Mouse (Mus musculus) G1E (cell line): ENCODE measurements around the gene Atf3. TPM values are rescaled to one million over a fixed set of nuclear protein-coding genes. Genes with fewer than 3 reads are reported as not detected.

ENCODE experiments used
- ATAC-seq: 2 replicates; pipeline ENCODE4 v1.8.0; 2016; ENCODE audit warnings: mild to moderate bottlenecking; ENCODE audit not compliant: insufficient number of reproducible peaks, poor library complexity, low FRiP score, severe bottlenecking; ENCODE audit errors: extremely low read depth
- DNase-seq: peaks from one replicate; pipeline ENCODE4 v3.0.0; 2012; ENCODE audit warnings: low spot score
- H3K27me3 ChIP-seq: 2 replicates; pipeline ENCODE4 v1.6.1; 2012; ENCODE audit warnings: mild to moderate bottlenecking, low read length, inconsistent platforms; ENCODE audit not compliant: insufficient read depth
- H3K36me3 ChIP-seq: replicated peaks from 2 replicates; pipeline ENCODE3; 2012; ENCODE audit warnings: mild to moderate bottlenecking, inconsistent platforms
- H3K4me1 ChIP-seq: 2 replicates; pipeline ENCODE4 v1.6.1; 2012; ENCODE audit warnings: low read depth, low read length, inconsistent platforms, mixed read lengths; ENCODE audit not compliant: insufficient read depth
- H3K4me3 ChIP-seq: 2 replicates; pipeline ENCODE4 v1.5.1; 2012; ENCODE audit warnings: low read depth, mild to moderate bottlenecking, inconsistent platforms, low read length, moderate library complexity, mixed read lengths
- H3K9me3 ChIP-seq: replicated peaks from 2 replicates; pipeline ENCODE4 v1.6.1; 2012; ENCODE audit warnings: inconsistent platforms
- CTCF ChIP-seq: IDR thresholded peaks from 2 replicates; pipeline ENCODE4 v1.5.1; 2012; ENCODE audit warnings: low read depth, low read length, inconsistent platforms, mixed read lengths
- GATA1 ChIP-seq: IDR thresholded peaks from 2 replicates; pipeline ENCODE4 v1.6.1; 2012; ENCODE audit warnings: borderline replicate concordance, low read length, inconsistent platforms, mixed read lengths
- GATA2 ChIP-seq: IDR thresholded peaks from 2 replicates; pipeline ENCODE4 v1.6.1; 2012; ENCODE audit warnings: low read depth, low read length, inconsistent platforms, borderline replicate concordance
- POLR2AphosphoS5 ChIP-seq: IDR thresholded peaks from 2 replicates; pipeline ENCODE4 v1.6.1; 2012; ENCODE audit warnings: low read depth, low read length, inconsistent platforms; ENCODE audit not compliant: insufficient replicate concordance
- TAL1 ChIP-seq: conservative IDR thresholded peaks from 2 replicates; pipeline ENCODE4 v1.6.1; 2012; ENCODE audit warnings: low read depth, low read length, inconsistent platforms, mixed read lengths
- polyA plus RNA-seq: library from polyadenylated mRNA; stranded (reverse); fragments of >175 nt; gene quantifications from 2 replicates; pipeline ENCODE4 v1.2.3, GENCODE M21; 2012
- total RNA-seq, 2 experiments: library from RNA; stranded (forward) in 1 of 2; stranded (reverse) in 1 of 2; fragments of 200-1000 nt in 1 of 2; fragments of >200 nt in 1 of 2; fragmentation: Nextera tagmentation in 1 of 2; gene quantifications; 2 replicates each; pipeline ENCODE4 v1.2.3; 2014 to 2017

The Atf3 gene
- total and polyA plus RNA-seq, 3 experiments: 0.16 TPM; not detected in 2

DNA sequence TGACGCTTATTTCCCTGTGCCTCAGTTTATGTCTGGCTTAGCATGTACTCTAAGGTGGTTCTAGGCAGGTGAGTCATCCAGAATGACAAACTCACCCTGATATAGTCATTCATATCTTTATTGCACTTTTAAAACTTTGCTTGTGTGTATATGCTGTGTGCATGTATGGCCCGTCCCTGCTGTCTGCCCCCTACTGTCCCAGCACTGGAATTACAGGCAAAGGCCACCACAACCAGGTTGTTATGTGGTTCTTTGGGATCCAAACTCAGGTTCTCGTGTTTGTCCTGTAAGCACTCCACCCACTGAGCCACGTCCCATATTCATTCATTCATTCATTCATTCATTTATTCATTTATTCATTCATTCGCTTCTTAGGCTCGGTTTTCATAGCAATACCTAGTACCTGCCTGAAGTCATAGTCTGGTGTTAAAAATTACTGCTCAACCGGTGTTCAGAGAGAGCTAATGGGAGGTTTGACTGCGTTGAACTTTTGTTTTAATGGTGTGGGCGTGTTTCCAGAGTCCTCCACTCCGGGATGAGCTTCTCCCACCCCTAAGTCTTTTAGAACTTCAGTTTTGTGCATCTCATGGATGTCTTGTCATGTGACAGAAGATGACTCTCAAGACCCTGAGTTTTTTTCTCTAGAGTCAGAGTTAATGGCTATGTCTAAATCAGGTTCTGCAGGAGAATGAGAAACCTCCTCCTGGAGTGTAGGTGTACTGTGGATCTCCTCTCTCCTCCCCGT lies 15.5 kb downstream of the Atf3 start:
- DNase-seq (no peak), ATAC-seq (no peak)
- TF ChIP-seq CTCF (peak; percentile 22; the same call in 1 of the 2 replicates), POLR2AphosphoS5 (no peak), GATA2 (no peak), GATA1 (no peak)
- peaks cover 4% of the 10 kb centered on the region; the same call in 1 of the 2 replicates for H3K4me1 ChIP-seq
- no peaks in the 10 kb centered on the region for H3K36me3 ChIP-seq
- no peaks in the 10 kb centered on the region; the same call in 1 of the 2 replicates for H3K9me3 ChIP-seq
- peaks cover 23% of the 10 kb centered on the region for H3K27me3 ChIP-seq
- H3K4me3 ChIP-seq: no peak overlapping the region

DNA sequence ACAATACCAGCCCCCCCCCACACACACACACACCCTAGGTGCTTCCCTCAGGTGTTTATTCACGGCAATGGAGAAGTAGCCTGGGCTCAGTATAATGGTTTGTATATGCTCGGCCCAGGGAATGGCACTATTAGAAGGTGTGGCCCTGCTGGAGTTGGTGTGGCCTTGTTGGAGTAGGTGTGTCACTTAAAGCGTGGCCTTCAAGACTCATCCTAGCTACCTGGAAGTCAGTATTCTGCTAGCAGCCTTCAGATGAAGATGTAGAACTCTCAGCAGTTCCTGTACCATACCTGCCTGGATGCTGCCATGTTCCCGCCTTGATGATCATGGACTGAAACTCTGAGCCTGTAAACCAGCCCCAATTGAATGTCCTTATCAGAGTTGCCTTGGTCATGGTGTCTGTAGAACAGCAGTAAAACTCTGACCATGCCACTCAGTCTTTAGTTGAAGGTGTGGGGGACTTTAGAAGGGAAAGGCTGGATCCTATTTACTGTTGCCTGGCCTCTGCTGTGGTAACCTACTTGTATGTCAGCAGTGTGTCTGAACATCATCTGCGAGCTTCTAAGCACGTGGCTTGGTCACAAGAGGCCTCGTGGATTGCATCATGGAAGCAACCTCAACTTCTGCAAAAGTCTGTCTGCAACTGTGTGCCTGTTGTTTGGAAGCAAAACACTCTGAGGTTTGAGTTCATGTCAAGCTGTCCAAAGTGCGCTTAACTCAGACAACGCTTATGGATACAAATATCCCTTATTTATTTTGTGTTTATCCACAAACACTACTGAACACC lies 16.8 kb downstream of the Atf3 start:
- Histone ChIP-seq H3K9me3 (no peaks in the 10 kb centered on the region; the same call in 1 of the 2 replicates), H3K4me3 (no peak overlapping the region), H3K36me3 (no peaks in the 10 kb centered on the region), H3K4me1 (peaks cover 4% of the 10 kb centered on the region; the same call in 1 of the 2 replicates), H3K27me3 (peaks cover 21% of the 10 kb centered on the region)
- no peak for ATAC-seq
- TF ChIP-seq TAL1 (no peak), GATA1 (no peak), CTCF (no peak), GATA2 (no peak), POLR2AphosphoS5 (no peak)
- no peak for DNase-seq

DNA sequence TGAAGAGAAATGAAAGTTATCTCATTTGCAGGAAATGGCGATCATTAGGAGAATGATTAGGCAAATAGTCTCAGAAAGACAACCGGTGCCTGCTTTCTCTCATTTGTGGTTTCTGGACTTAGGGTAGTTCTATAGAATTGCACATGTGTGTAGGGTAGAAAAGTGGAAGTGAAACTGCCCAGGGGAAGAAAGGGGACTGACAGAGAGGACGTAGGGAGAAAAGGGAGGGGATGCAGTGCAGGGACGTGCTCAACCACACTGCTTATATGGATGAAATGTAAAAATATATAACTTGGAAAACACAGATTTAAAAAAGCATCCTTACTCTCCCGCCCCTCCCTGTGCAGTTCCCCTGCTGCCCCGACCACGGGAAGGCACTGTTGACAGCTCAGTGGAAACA lies 19.9 kb downstream of the Atf3 start:
- Histone ChIP-seq H3K4me1 (peaks cover 4% of the 10 kb centered on the region; the same call in 1 of the 2 replicates), H3K36me3 (no peaks in the 10 kb centered on the region), H3K9me3 (no peaks in the 10 kb centered on the region; the same call in 1 of the 2 replicates), H3K4me3 (no peak overlapping the region), H3K27me3 (peaks cover 6% of the 10 kb centered on the region)
- no peak for DNase-seq
- peak; percentile 67 for ATAC-seq
- no peak for TF ChIP-seq POLR2AphosphoS5
- TF ChIP-seq GATA1: no peak
- no peak for TF ChIP-seq GATA2
- TF ChIP-seq TAL1: no peak
- no peak for TF ChIP-seq CTCF

DNA sequence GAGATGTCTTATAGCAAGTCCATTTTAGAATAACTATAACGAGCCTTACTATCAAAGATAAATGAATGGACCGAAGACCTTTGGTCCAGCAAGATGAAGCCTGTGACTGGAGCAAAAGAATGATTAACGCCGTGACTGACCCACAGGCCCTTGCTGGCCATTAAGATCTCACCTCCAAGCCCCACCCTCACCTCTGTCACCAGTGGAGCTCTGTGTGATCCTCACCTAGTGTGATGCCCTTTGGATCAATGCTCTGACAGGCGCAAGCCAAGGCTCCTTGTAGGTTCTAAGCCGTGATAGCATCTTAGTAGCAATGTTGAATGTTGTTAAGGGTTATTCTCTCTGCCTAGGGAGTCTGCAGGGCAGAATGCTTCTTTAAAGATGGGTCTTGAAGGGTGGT lies 21.8 kb downstream of the Atf3 start:
- no peaks in the 10 kb centered on the region for H3K9me3 ChIP-seq
- no peak overlapping the region for H3K4me3 ChIP-seq
- TF ChIP-seq CTCF: no peak
- no peak for TF ChIP-seq TAL1
- TF ChIP-seq GATA1: no peak
- no peak for TF ChIP-seq POLR2AphosphoS5
- no peak for TF ChIP-seq GATA2
- no peak for ATAC-seq
- no peaks in the 10 kb centered on the region for H3K36me3 ChIP-seq
- DNase-seq: no peak
- H3K4me1 ChIP-seq: peaks cover 4% of the 10 kb centered on the region; the same call in 1 of the 2 replicates
- H3K27me3 ChIP-seq: peaks cover 17% of the 10 kb centered on the region

DNA sequence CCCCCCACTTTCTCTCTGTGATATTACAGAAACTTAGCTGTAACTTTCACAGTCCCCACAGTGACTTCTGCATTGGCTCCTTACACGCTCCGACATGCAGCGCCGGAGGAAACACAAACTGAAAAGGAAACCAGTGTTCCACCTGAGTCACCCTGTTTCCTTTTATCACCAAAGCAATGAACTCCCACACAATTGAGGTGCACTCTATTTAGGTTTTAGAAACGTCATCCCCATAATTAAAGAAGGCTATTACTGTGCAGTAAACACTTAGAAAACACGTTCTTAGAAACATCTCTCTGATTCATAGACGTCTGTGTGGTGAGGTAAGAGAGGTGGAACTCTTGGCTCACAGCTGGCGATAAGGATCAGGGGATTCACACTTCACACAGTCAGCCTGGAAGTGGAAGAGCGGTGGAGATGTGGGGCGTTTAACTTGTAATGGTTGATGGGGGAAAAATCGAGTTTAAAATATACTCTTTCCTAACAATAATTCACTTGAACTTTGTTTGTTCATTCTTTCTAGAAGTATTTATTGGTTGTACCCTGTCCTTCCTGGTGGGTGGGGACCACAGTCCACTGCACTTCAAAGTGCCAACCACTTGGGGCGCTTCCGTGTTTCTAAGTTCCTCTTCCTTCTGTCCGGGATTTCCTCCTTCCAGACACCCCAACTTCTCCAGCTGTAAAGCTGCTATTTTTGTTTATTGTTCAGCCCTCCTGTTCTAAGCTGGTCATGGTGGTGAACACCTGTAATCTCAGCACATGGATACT lies 24.0 kb downstream of the Atf3 start:
- Histone ChIP-seq H3K9me3 (no peaks in the 10 kb centered on the region), H3K4me1 (peaks cover 4% of the 10 kb centered on the region; the same call in 1 of the 2 replicates), H3K36me3 (no peaks in the 10 kb centered on the region), H3K27me3 (peaks cover 24% of the 10 kb centered on the region), H3K4me3 (no peak overlapping the region)
- TF ChIP-seq POLR2AphosphoS5 (no peak), GATA2 (no peak), TAL1 (no peak), CTCF (no peak), GATA1 (no peak)
- DNase-seq: no peak
- ATAC-seq: no peak

DNA sequence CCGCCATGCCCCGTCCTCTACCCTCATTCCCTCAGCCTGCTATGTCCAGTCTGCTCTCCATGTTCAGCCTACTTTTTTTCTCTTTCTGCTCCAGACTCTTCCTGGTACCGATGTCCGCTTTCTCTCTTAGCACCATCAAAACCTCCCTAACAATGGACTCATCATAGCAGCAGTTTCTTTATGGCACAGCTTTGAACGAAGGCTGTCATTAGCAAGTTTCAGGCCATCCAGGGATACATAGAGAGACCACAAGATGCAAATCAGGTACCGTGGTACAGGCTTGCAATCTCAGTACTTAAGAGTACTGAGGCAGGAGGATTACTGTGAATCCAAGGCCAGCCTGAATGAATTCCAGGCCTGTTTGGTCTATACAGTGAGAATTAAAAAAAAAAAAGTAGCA lies 25.1 kb downstream of the Atf3 start:
- TF ChIP-seq TAL1 (no peak), GATA2 (no peak), CTCF (no peak), GATA1 (no peak), POLR2AphosphoS5 (no peak)
- no peak for ATAC-seq
- no peak for DNase-seq
- H3K27me3 ChIP-seq: peaks cover 32% of the 10 kb centered on the region
- H3K9me3 ChIP-seq: no peaks in the 10 kb centered on the region
- H3K36me3 ChIP-seq: no peaks in the 10 kb centered on the region
- no peak overlapping the region for H3K4me3 ChIP-seq
- H3K4me1 ChIP-seq: no peaks in the 10 kb centered on the region
